Mouse (Mus musculus): ENCODE measurements around the gene Acadvl. TPM values are rescaled to one million over a fixed set of nuclear protein-coding genes. Genes with fewer than 3 reads are reported as not detected.
"Not testable (repeated sequence)": the region's sequence is repeated elsewhere in the genome, so short reads cannot be mapped to it uniquely, and the experiment has no call there.

The Acadvl gene
- polyA plus RNA-seq, 1 experiment: 87.8 TPM

DNA sequence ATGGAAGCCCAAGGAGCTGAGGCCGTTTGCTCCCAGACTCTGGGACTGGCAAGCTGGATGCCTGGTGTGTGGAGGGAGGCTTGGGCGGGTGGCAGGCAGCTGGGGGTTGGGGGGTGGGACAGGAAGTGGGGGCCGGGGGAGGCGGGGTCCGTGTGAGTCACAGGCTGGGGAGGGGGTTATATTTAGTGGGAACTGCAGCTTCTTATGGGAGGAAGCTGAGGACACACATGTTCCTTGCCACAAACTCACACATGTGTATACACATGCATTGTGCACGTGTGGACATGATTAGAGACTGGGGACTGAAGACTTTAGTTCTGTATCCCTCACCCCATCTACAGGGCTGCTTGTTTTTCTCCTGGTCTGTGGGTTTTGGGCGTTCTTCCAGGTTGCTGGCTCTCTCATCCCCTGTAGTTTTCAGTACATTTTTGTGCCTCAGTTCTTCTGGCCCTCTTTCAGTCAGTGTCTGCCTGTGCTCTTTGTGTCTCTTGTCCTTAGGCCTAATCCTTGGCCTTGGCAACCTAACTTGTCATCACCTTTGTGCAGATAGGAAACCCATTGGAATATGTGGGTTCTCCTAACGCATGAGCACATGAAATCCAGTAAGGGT, 4.9 kb upstream of the Acadvl start:
- no peaks in the 10 kb centered on the region for H3K27me3 ChIP-seq (ENCODE audit: control insufficient read depth, insufficient read depth, insufficient read length)

DNA sequence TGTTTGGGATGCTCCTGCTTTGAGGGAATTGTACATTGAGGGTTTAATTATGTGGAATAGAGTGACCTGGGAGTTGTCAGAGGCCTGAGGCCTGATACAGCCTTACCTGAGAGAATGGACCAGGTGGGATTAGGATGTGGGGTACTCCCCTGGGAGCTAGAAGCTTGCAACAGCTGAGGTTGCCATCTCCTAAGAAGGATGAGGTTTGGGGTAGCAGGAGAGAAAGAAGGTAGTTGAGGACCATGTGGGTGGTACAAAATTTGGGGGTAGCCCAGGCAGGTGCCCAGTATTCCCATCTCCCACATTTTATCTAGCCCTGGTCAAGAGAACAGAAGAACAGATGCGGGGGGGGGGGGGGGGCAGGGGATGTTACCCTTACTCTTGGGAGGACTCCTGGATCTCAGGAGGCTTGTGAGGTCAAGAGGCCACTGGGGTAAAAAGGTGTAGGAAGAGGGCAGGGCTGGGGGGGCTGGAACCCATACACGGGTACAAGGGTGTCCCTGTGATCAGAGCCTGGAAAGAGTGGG, 4.3 kb upstream of the Acadvl start:
- H3K36me3 ChIP-seq (ENCODE audit: control insufficient read depth, insufficient read depth): no peaks in the 10 kb centered on the region
- H3K27me3 ChIP-seq (ENCODE audit: control insufficient read depth, insufficient read depth, insufficient read length): no peaks in the 10 kb centered on the region
- peaks cover 40% of the 10 kb centered on the region for H3K79me3 ChIP-seq (ENCODE audit: low read depth)
- H3K4me3 ChIP-seq (ENCODE audit: insufficient read depth, poor library complexity, severe bottlenecking): peak overlapping the region; percentile 90
- peaks cover 68% of the 10 kb centered on the region for H3K79me2 ChIP-seq (ENCODE audit: control insufficient read depth, insufficient read depth)
- TF ChIP-seq CTCF (IDR thresholded peaks at IDR 0.05; ENCODE audit: control insufficient read depth, insufficient read depth, insufficient read length) (no peak), FOSL1 (IDR thresholded peaks at IDR 0.05; ENCODE audit: insufficient read depth, low read length, poor library complexity, severe bottlenecking) (no peak), CEBPB (IDR thresholded peaks at IDR 0.05; ENCODE audit: low read depth) (no peak), MAX (IDR thresholded peaks at IDR 0.05) (no peak), USF1 (IDR thresholded peaks at IDR 0.05; ENCODE audit: low read depth) (no peak), MYOD1 (IDR thresholded peaks at IDR 0.05; ENCODE audit: control insufficient read depth, insufficient read length, low read depth) (no peak), MYOG (IDR thresholded peaks at IDR 0.05; ENCODE audit: control insufficient read depth, extremely low read depth, insufficient read length) (no peak)
- peak overlapping the region; percentile 38 for H3ac ChIP-seq (ENCODE audit: control insufficient read depth, insufficient read length, low read depth)

More for the DNA sequence above, 4.9 kb upstream of the Acadvl start:
- Histone ChIP-seq H3K79me2 (ENCODE audit: control insufficient read depth, insufficient read depth) (peaks cover 69% of the 10 kb centered on the region), H3ac (ENCODE audit: control insufficient read depth, insufficient read length, low read depth) (peak overlapping the region; percentile 38), H3K79me3 (ENCODE audit: low read depth) (peaks cover 40% of the 10 kb centered on the region), H3K36me3 (ENCODE audit: control insufficient read depth, insufficient read depth) (no peaks in the 10 kb centered on the region), H3K4me3 (ENCODE audit: insufficient read depth, poor library complexity, severe bottlenecking) (peak overlapping the region; percentile 90)
- TF ChIP-seq CTCF (IDR thresholded peaks at IDR 0.05; ENCODE audit: control insufficient read depth, insufficient read depth, insufficient read length): no peak
- TF ChIP-seq MAX (IDR thresholded peaks at IDR 0.05): no peak
- TF ChIP-seq FOSL1 (IDR thresholded peaks at IDR 0.05; ENCODE audit: insufficient read depth, low read length, poor library complexity, severe bottlenecking): no peak
- no peak for TF ChIP-seq MYOG (IDR thresholded peaks at IDR 0.05; ENCODE audit: control insufficient read depth, extremely low read depth, insufficient read length)
- no peak for TF ChIP-seq CEBPB (IDR thresholded peaks at IDR 0.05; ENCODE audit: low read depth)
- no peak for TF ChIP-seq USF1 (IDR thresholded peaks at IDR 0.05; ENCODE audit: low read depth)
- no peak for TF ChIP-seq MYOD1 (IDR thresholded peaks at IDR 0.05; ENCODE audit: control insufficient read depth, insufficient read length, low read depth)

DNA sequence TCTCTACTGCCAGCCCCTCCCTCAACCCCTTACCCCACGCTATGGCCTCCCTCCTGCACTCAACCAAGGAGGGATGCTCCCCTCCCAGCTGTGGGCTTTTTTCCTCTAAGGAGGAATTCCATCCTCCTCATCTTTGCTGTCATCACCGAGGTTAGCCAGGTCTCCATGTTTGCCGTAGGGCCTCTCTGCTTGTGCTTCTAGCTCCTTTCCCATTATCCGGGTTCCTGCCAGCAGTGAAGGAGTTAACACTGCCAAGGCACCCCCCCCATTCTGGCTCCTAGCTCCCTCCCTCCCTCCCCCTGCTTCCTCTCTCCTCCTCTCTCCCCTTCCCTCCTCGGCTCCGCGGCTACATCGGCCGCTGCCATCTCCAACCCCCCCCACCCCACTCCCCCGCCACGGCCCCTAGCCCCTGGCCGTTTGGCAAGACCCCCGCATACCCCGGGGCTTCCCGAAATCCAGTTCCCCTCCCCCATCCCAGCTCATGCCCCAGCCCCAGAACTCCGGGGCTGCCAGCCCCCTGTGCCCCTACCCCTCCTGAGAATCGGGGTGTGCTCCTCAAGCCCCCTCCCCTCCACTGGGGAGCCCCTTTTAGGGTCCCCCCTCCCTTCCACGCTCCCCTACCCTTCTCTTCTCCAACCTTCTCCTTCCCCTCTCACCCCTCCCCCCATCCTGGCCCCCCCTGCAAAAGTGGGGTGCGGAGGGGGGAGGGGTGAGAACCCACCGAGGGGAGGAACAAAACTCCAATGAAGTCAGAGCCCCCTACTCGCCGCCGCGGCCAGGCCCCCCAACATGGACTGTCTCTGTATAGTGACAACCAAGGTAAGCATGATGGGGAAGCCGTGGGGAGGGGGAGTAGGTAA, 3.1 kb upstream of the Acadvl start:
- Histone ChIP-seq H3K79me3 (ENCODE audit: low read depth) (peaks cover 32% of the 10 kb centered on the region), H3K36me3 (ENCODE audit: control insufficient read depth, insufficient read depth) (peaks cover 6% of the 10 kb centered on the region), H3K79me2 (ENCODE audit: control insufficient read depth, insufficient read depth) (peaks cover 66% of the 10 kb centered on the region), H3K4me3 (ENCODE audit: insufficient read depth, poor library complexity, severe bottlenecking) (peak overlapping the region; percentile 90), H3ac (ENCODE audit: control insufficient read depth, insufficient read length, low read depth) (peak overlapping the region; percentile 44), H3K27me3 (ENCODE audit: control insufficient read depth, insufficient read depth, insufficient read length) (no peaks in the 10 kb centered on the region)
- TF ChIP-seq MAX (IDR thresholded peaks at IDR 0.05): no peak
- TF ChIP-seq MYOG (IDR thresholded peaks at IDR 0.05; ENCODE audit: control insufficient read depth, extremely low read depth, insufficient read length): no peak
- TF ChIP-seq CEBPB (IDR thresholded peaks at IDR 0.05; ENCODE audit: low read depth): no peak
- TF ChIP-seq FOSL1 (IDR thresholded peaks at IDR 0.05; ENCODE audit: insufficient read depth, low read length, poor library complexity, severe bottlenecking): no peak
- no peak for TF ChIP-seq MYOD1 (IDR thresholded peaks at IDR 0.05; ENCODE audit: control insufficient read depth, insufficient read length, low read depth)
- no peak for TF ChIP-seq USF1 (IDR thresholded peaks at IDR 0.05; ENCODE audit: low read depth)
- no peak for TF ChIP-seq CTCF (IDR thresholded peaks at IDR 0.05; ENCODE audit: control insufficient read depth, insufficient read depth, insufficient read length)

DNA sequence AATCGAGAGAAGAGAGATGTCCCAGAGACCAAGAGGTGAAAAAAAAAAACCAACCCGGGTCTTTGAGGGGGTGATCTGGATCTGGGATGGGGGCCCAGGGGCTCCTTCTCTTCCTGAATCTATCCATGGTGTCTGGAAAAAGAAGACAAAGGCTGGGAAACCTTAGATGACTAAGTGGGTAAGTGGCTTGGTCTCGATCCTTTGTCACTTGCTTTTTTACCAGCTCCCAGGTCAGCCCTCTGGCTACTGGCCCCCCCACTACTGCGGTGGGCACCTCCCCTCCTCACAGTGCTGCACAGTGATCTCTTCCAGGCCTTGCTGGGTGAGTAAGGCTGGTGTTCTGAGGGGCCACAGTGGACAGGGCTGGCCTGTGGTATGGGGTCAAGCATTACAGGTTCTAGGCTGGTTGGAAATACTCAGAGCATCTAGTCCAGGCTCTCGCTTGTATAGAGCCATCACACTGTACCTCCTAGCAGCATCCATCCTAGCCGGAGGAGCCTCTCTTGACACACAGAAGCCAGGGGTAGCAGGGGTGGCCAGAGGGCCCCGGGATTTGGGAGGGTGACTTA, 2.1 kb upstream of the Acadvl start:
- peaks cover 55% of the 10 kb centered on the region for H3K79me2 ChIP-seq (ENCODE audit: control insufficient read depth, insufficient read depth)
- no peak overlapping the region for H3K4me3 ChIP-seq (ENCODE audit: insufficient read depth, poor library complexity, severe bottlenecking)
- H3K79me3 ChIP-seq (ENCODE audit: low read depth): peaks cover 21% of the 10 kb centered on the region
- no peak overlapping the region for H3ac ChIP-seq (ENCODE audit: control insufficient read depth, insufficient read length, low read depth)
- peaks cover 17% of the 10 kb centered on the region for H3K36me3 ChIP-seq (ENCODE audit: control insufficient read depth, insufficient read depth)
- H3K27me3 ChIP-seq (ENCODE audit: control insufficient read depth, insufficient read depth, insufficient read length): no peaks in the 10 kb centered on the region
- no peak for TF ChIP-seq MYOG (IDR thresholded peaks at IDR 0.05; ENCODE audit: control insufficient read depth, extremely low read depth, insufficient read length)
- no peak for TF ChIP-seq CTCF (IDR thresholded peaks at IDR 0.05; ENCODE audit: control insufficient read depth, insufficient read depth, insufficient read length)
- no peak for TF ChIP-seq MYOD1 (IDR thresholded peaks at IDR 0.05; ENCODE audit: control insufficient read depth, insufficient read length, low read depth)
- TF ChIP-seq CEBPB (IDR thresholded peaks at IDR 0.05; ENCODE audit: low read depth): no peak
- no peak for TF ChIP-seq FOSL1 (IDR thresholded peaks at IDR 0.05; ENCODE audit: insufficient read depth, low read length, poor library complexity, severe bottlenecking)
- TF ChIP-seq MAX (IDR thresholded peaks at IDR 0.05): no peak
- no peak for TF ChIP-seq USF1 (IDR thresholded peaks at IDR 0.05; ENCODE audit: low read depth)

DNA sequence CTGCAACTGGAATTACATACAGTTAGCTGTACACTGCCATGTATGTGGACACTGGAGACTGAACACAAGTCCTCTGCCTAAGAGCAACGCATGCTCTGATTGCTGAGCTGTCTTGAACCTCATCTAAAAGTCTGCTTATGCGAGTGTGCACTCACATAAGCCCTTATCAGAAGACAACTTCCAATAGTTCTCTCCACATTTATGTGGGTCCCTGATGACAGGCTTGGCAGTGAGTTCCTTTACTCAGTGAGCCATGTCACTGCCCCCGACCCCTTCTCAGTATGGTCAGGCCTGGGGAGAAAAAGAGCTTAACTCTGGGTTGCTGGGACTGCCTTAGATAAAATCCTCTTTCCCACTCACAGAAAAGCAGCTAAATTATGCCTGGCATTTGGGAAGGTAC, 1.5 kb upstream of the Acadvl start, which contains the start of gene Dlg4:
Gene Dlg4, plus strand, starts transcription at position 274 of the 400 bp plus-strand sequence.
- peaks cover 23% of the 10 kb centered on the region for H3K36me3 ChIP-seq (ENCODE audit: control insufficient read depth, insufficient read depth)
- no peaks in the 10 kb centered on the region for H3K27me3 ChIP-seq (ENCODE audit: control insufficient read depth, insufficient read depth, insufficient read length)
- H3ac ChIP-seq (ENCODE audit: control insufficient read depth, insufficient read length, low read depth): no peak within 1 kb of the TSS
- H3K79me2 ChIP-seq (ENCODE audit: control insufficient read depth, insufficient read depth): peaks cover 49% of the 10 kb centered on the region
- H3K4me3 ChIP-seq (ENCODE audit: insufficient read depth, poor library complexity, severe bottlenecking): peak within 1 kb of the TSS; percentile 90
- TF ChIP-seq MYOD1 (IDR thresholded peaks at IDR 0.05; ENCODE audit: control insufficient read depth, insufficient read length, low read depth): no peak
- TF ChIP-seq FOSL1 (IDR thresholded peaks at IDR 0.05; ENCODE audit: insufficient read depth, low read length, poor library complexity, severe bottlenecking): no peak
- peaks cover 18% of the 10 kb centered on the region for H3K79me3 ChIP-seq (ENCODE audit: low read depth)

DNA sequence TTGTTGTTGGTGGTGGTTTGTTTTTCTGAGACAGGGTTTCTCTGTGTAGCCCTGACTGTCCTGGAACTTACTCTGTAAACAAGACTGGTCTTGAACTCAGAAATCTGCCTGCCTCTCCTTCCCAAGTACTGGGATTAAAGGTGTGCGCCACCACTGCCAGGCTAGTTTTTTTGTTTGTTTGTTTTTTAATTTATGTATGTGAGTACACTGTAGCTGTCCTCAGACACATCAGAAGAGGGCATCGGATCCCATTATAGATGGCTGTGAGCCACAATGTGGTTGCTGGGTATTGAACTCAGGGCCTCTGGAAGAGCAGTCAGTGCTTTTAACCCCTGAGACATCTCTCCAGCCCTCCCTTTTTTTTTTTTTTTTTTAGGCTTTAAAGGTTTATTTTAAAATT, 966 bp upstream of the Acadvl start:
- not testable (repeated sequence) for H3ac ChIP-seq (ENCODE audit: control insufficient read depth, insufficient read length, low read depth); H3K4me3 ChIP-seq (ENCODE audit: insufficient read depth, poor library complexity, severe bottlenecking); H3K27me3 ChIP-seq (ENCODE audit: control insufficient read depth, insufficient read depth, insufficient read length)
- peaks cover 18% of the 10 kb centered on the region for H3K79me3 ChIP-seq (ENCODE audit: low read depth)
- peaks cover 28% of the 10 kb centered on the region for H3K36me3 ChIP-seq (ENCODE audit: control insufficient read depth, insufficient read depth)
- peaks cover 44% of the 10 kb centered on the region for H3K79me2 ChIP-seq (ENCODE audit: control insufficient read depth, insufficient read depth)

Measured in C2C12 (cell line).